Mouse (Mus musculus): ENCODE measurements around the gene Cpn1. TPM values are rescaled to one million over a fixed set of nuclear protein-coding genes. Genes with fewer than 3 reads are reported as not detected.

Gene Cpn1
- polyA plus RNA-seq (2015; fragmentation: Nextera tagmentation; extraction: Ambion mirVana): 1.1 and 2.9 TPM in 2 replicates

GRCm38 (mm10) chr19:43986069-43986794 lies at the start of gene Cpn1:
TSS of gene Cpn1 (minus strand) at chr19:43986556.
- Histone ChIP-seq H3K27ac (replicated peaks) (no peak within 1 kb of the TSS), H3K27me3 (replicated peaks) (peaks cover 31% of the 10 kb centered on the region), H3K9me3 (no peaks in the 10 kb centered on the region), H3K9ac (peak within 1 kb of the TSS; percentile 33; the same call in 1 of the 2 replicates), H3K4me2 (peak within 1 kb of the TSS; percentile 59), H3K4me1 (no peaks in the 10 kb centered on the region), H3K36me3 (no peaks in the 10 kb centered on the region), H3K4me3 (peak within 1 kb of the TSS; percentile 18; the same call in 1 of the 2 replicates)
- 21% methylated on average over 30 of the region's 30 CpGs for WGBS
- no peak for ATAC-seq (ENCODE audit: extremely low read depth, insufficient number of reproducible peaks, low FRiP score, low TSS enrichment)

DNA sequence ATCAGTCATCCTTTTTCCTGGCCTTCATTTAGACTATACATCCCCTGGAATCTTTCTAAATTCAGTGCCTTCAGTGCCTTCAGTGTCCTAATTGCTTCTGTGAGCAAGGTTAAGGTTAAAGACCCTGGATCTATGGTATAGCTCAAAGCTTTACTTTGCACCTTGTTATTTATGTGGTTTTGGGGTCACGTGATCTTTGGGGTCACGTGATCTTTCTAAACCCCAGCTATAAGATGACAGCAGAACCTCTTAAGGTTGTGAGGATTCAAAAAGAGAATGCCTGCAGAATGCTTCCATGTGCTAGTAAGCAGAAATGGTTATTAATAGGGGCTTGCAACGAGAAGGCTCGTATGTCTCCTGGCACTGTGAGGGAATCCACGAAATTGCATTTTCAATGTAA lies 47.0 kb upstream of the Cpn1 start:
- no peak for ATAC-seq (ENCODE audit: extremely low read depth, insufficient number of reproducible peaks, low FRiP score, low TSS enrichment)
- 85% methylated on average over 5 of the region's 5 CpGs for WGBS
- Histone ChIP-seq H3K27ac (replicated peaks) (no peak overlapping the region), H3K9ac (no peak overlapping the region), H3K4me3 (no peak overlapping the region), H3K27me3 (replicated peaks) (no peaks in the 10 kb centered on the region), H3K36me3 (peaks cover 43% of the 10 kb centered on the region), H3K4me1 (no peaks in the 10 kb centered on the region), H3K4me2 (no peak overlapping the region), H3K9me3 (no peaks in the 10 kb centered on the region)

DNA sequence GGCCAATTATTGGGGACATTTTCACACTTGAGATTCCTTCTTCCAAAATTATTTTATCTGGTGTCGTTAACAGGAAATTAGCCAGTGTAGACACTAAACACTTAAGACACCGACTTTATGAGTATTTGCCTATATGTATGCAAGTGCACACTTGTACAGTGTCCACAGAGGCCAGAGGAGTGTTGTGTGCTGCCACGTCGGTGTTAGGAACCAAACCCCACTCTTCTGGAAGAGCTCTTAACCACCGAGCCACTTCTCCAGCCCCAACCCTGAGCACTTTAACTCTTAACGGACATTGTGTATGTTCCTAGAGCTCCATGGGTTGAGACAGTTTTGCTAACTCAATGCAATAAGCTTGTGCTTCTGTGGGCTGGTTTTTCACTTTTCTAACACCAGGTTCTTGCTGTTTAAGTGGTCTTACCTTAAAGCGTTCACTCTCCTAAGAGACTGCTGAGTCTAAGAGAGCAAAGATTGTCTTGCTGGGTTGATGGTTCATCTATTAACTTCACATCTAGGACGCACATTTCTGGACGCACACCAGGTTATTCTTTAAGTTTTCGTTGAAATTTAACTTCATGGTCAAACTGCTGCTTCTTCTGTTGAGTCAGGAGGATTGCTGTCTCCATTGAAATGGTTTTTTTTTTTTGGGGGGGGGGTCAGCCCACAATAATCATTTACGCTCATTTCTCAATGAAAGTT lies 45.8 kb upstream of the Cpn1 start:
- 81% methylated on average over 11 of the region's 11 CpGs for WGBS
- Histone ChIP-seq H3K9me3 (no peaks in the 10 kb centered on the region), H3K27me3 (replicated peaks) (no peaks in the 10 kb centered on the region), H3K4me3 (no peak overlapping the region), H3K9ac (no peak overlapping the region), H3K27ac (replicated peaks) (no peak overlapping the region), H3K4me1 (no peaks in the 10 kb centered on the region), H3K36me3 (peaks cover 31% of the 10 kb centered on the region), H3K4me2 (no peak overlapping the region)
- ATAC-seq (ENCODE audit: extremely low read depth, insufficient number of reproducible peaks, low FRiP score, low TSS enrichment): no peak

DNA sequence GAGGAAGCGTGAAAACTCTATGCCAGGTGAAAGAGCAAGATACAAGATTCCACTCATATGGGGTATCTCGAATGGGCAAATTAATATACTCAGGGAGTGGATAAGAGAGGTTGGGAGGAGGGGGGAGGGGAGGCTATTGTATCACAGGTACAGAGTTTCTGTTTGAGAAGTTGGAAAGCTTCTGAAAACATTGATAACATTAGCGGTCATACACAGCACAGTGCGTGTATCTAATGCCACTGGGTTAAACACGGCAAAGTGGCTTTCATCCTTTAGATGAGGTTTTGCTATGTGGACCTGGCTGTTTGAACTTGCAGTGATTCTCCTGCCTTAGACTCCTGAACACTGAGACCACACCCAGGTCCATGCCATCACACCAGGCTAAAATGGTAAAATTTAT lies 43.7 kb upstream of the Cpn1 start:
- peaks cover 4% of the 10 kb centered on the region; the same call in 1 of the 2 replicates for H3K4me1 ChIP-seq
- H3K27ac ChIP-seq (replicated peaks): no peak overlapping the region
- H3K27me3 ChIP-seq (replicated peaks): no peaks in the 10 kb centered on the region
- H3K9me3 ChIP-seq: no peaks in the 10 kb centered on the region
- no peak overlapping the region for H3K4me3 ChIP-seq
- no peak for ATAC-seq (ENCODE audit: extremely low read depth, insufficient number of reproducible peaks, low FRiP score, low TSS enrichment)
- WGBS: 86% methylated on average over 5 of the region's 5 CpGs
- H3K9ac ChIP-seq: no peak overlapping the region
- peaks cover 10% of the 10 kb centered on the region; the same call in 1 of the 2 replicates for H3K36me3 ChIP-seq
- no peak overlapping the region for H3K4me2 ChIP-seq

GRCm38 (mm10) chr19:44028972-44029371 lies 42.6 kb upstream of the Cpn1 start, which contains the start of gene Cyp2c23:
TSS of gene Cyp2c23 (minus strand) at chr19:44029208.
- Histone ChIP-seq H3K9me3 (no peaks in the 10 kb centered on the region), H3K9ac (no peak within 1 kb of the TSS), H3K36me3 (peaks cover 4% of the 10 kb centered on the region; the same call in 1 of the 2 replicates), H3K4me1 (peaks cover 4% of the 10 kb centered on the region; the same call in 1 of the 2 replicates), H3K4me2 (no peak within 1 kb of the TSS), H3K4me3 (no peak within 1 kb of the TSS), H3K27me3 (replicated peaks) (no peaks in the 10 kb centered on the region), H3K27ac (replicated peaks) (no peak within 1 kb of the TSS)
- WGBS: 76% methylated on average over 7 of the region's 8 CpGs
- no peak for ATAC-seq (ENCODE audit: extremely low read depth, insufficient number of reproducible peaks, low FRiP score, low TSS enrichment)

- Histone ChIP-seq H3K9ac (no peak overlapping the region), H3K27me3 (replicated peaks) (no peaks in the 10 kb centered on the region), H3K4me1 (peaks cover 4% of the 10 kb centered on the region; the same call in 1 of the 2 replicates), H3K36me3 (no peaks in the 10 kb centered on the region; the same call in 1 of the 2 replicates), H3K27ac (replicated peaks) (no peak overlapping the region), H3K9me3 (no peaks in the 10 kb centered on the region), H3K4me2 (no peak overlapping the region), H3K4me3 (no peak overlapping the region)
- 53% methylated on average over 8 of the region's 8 CpGs for WGBS
- no peak for ATAC-seq (ENCODE audit: extremely low read depth, insufficient number of reproducible peaks, low FRiP score, low TSS enrichment)
Measured at GRCm38 (mm10) chr19:44026956-44027530, 40.7 kb upstream of the Cpn1 start.

DNA sequence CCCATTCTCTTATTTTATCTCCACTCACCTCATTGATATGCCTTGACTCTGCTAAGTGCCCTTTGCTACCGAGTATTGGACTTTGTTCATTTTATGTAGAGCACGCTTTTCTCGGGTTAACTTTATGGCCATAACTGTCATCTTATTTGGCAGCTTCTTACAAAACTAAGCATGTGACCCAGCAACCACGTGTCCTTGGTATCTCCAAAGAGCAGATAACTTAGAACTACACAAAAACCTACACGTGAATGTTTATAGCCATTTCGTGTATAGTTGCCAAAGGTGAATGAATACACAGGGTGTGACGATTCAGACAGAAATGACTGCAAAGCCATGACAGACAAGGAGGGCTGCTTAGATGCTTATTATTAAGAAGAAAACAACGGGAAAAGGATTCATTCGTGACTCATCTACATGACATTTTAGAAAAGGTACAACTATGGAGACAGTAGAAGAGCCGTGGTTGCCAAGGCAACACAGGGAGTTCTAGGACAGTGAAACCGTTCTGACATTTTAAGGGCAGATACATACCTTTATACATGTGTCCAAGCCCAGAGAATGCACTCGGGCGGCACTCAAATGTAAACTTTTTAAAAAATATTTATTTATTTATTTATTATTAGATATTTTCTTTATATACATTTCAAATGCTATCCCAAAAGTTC lies 38.7 kb upstream of the Cpn1 start:
- Histone ChIP-seq H3K4me2 (no peak overlapping the region), H3K9ac (no peak overlapping the region), H3K4me3 (no peak overlapping the region), H3K27ac (replicated peaks) (no peak overlapping the region), H3K9me3 (no peaks in the 10 kb centered on the region), H3K36me3 (no peaks in the 10 kb centered on the region), H3K27me3 (replicated peaks) (no peaks in the 10 kb centered on the region), H3K4me1 (peaks cover 4% of the 10 kb centered on the region; the same call in 1 of the 2 replicates)
- 79% methylated on average over 13 of the region's 13 CpGs for WGBS
- ATAC-seq (ENCODE audit: extremely low read depth, insufficient number of reproducible peaks, low FRiP score, low TSS enrichment): no peak

GRCm38 (mm10) chr19:44023066-44023465 lies 36.7 kb upstream of the Cpn1 start:
- Histone ChIP-seq H3K4me3 (no peak overlapping the region), H3K4me2 (no peak overlapping the region), H3K27ac (replicated peaks) (no peak overlapping the region), H3K9me3 (no peaks in the 10 kb centered on the region), H3K4me1 (peaks cover 4% of the 10 kb centered on the region; the same call in 1 of the 2 replicates), H3K36me3 (no peaks in the 10 kb centered on the region), H3K27me3 (replicated peaks) (no peaks in the 10 kb centered on the region), H3K9ac (no peak overlapping the region)
- WGBS: 56% methylated on average over 5 of the region's 5 CpGs
- ATAC-seq (ENCODE audit: extremely low read depth, insufficient number of reproducible peaks, low FRiP score, low TSS enrichment): no peak

- no peak overlapping the region for H3K9ac ChIP-seq
- H3K4me3 ChIP-seq: no peak overlapping the region
- no peak for ATAC-seq (ENCODE audit: extremely low read depth, insufficient number of reproducible peaks, low FRiP score, low TSS enrichment)
- H3K4me2 ChIP-seq: no peak overlapping the region
- no peak overlapping the region for H3K27ac ChIP-seq (replicated peaks)
- no peaks in the 10 kb centered on the region for H3K9me3 ChIP-seq
- H3K27me3 ChIP-seq (replicated peaks): no peaks in the 10 kb centered on the region
- no peaks in the 10 kb centered on the region for H3K4me1 ChIP-seq
- WGBS: 77% methylated on average over 4 of the region's 4 CpGs
- no peaks in the 10 kb centered on the region for H3K36me3 ChIP-seq
Measured at GRCm38 (mm10) chr19:44021502-44021901, 35.1 kb upstream of the Cpn1 start.

DNA sequence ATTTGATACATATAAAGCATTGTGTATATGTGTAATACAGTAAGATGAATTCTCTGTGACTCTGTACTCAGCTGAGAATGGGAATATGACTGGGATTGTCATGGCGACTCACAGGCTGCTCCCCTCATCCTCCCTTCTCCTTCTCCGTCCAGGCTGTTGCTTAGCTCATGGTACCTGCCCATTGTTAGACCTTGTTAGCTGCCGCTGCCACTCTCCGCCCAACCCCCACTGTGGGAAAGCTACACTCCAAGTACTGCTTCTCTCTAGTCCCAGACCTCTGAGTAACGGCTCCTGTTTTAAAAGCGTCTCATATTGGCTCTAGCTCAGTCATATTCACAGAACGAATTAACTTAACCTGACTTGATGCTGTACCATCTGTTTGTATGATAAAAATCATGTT lies 33.4 kb upstream of the Cpn1 start:
- H3K27ac ChIP-seq (replicated peaks): no peak overlapping the region
- no peak overlapping the region for H3K4me3 ChIP-seq
- WGBS: 58% methylated on average over 7 of the region's 7 CpGs
- H3K9ac ChIP-seq: no peak overlapping the region
- no peak for ATAC-seq (ENCODE audit: extremely low read depth, insufficient number of reproducible peaks, low FRiP score, low TSS enrichment)
- H3K9me3 ChIP-seq: no peaks in the 10 kb centered on the region
- no peaks in the 10 kb centered on the region for H3K27me3 ChIP-seq (replicated peaks)
- H3K36me3 ChIP-seq: no peaks in the 10 kb centered on the region
- H3K4me2 ChIP-seq: no peak overlapping the region
- H3K4me1 ChIP-seq: no peaks in the 10 kb centered on the region

DNA sequence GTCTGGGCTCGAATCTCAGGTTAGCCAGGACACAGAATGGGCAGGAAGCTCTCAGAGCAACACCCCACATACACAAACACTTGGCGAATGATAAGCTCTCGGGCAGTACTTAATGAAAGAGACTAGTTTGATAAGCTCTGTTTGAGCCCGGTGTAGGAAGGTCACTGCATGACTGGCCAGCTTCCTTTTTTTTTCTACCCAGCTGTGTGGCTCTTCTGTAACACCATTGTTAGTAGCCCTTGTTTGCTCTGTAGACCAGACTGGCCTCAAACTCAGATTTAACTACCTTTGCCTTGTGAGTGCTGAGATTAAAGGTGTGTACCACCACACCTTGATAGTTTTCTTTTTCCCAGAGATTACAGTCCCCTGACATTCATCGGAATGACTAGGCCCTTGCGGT lies 27.5 kb upstream of the Cpn1 start:
- ATAC-seq (ENCODE audit: extremely low read depth, insufficient number of reproducible peaks, low FRiP score, low TSS enrichment): no peak

More for the DNA sequence above, 27.5 kb upstream of the Cpn1 start:
- Histone ChIP-seq H3K4me3 (no peak overlapping the region), H3K9ac (no peak overlapping the region), H3K4me1 (no peaks in the 10 kb centered on the region), H3K4me2 (no peak overlapping the region), H3K9me3 (no peaks in the 10 kb centered on the region), H3K27ac (replicated peaks) (no peak overlapping the region), H3K27me3 (replicated peaks) (no peaks in the 10 kb centered on the region), H3K36me3 (no peaks in the 10 kb centered on the region)
- WGBS: 39% methylated on average over 6 of the region's 6 CpGs
